Mouse (Mus musculus): Measurements from ENCODE around the gene Ephx4. TPM values are rescaled to one million over a fixed set of nuclear protein-coding genes. Genes with fewer than 3 reads are reported as not detected.
"Not testable (repeated sequence)": the region's sequence is repeated elsewhere in the genome, so short reads cannot be mapped to it uniquely, and the experiment has no call there.

Gene Ephx4
- total RNA-seq (2021) = 10 to 100 TPM; 38.9 to 41.1 TPM
- long read RNA-seq, experiment 1, transcript Ephx4-201 (7 exons, 1,279 nt) = major isoform, 27 of 31 reads
- long read RNA-seq, experiment 1, partial matches to known transcripts = 0 of 31 reads
- long read RNA-seq, experiment 1, other reads (novel, unspliced or antisense) = 4 of 31 reads
- long read RNA-seq, experiment 2, transcript Ephx4-201 (7 exons, 1,279 nt) = major isoform, 58 of 66 reads
- long read RNA-seq, experiment 2, partial matches to known transcripts = 3 of 66 reads
- long read RNA-seq, experiment 2, other reads (novel, unspliced or antisense) = 5 of 66 reads

- DNase-seq (ENCODE audit: low spot score in 2 of 2) = no peak
Measured at GRCm38 (mm10) chr5:107402436-107402835, at the start of gene Ephx4. TSS of gene Ephx4 (plus strand) at chr5:107402736.

- no peak for DNase-seq (ENCODE audit: low spot score in 2 of 2)
Measured at GRCm38 (mm10) chr5:107353981-107354380, 48.6 kb upstream of the Ephx4 start.

GRCm38 (mm10) chr5:107355801-107356200, 46.7 kb upstream of the Ephx4 start:
- DNase-seq (ENCODE audit: low spot score in 2 of 2) = no peak

GRCm38 (mm10) chr5:107357723-107358122, 44.8 kb upstream of the Ephx4 start:
- no peak for DNase-seq (ENCODE audit: low spot score in 2 of 2)

- peak; percentile 80 to 86 for DNase-seq (ENCODE audit: low spot score in 2 of 2)
Measured at GRCm38 (mm10) chr5:107359395-107360053, 43.0 kb upstream of the Ephx4 start.

GRCm38 (mm10) chr5:107360054-107360730, 42.3 kb upstream of the Ephx4 start:
- peak in 1 of 2 experiments; percentile 12 for DNase-seq (ENCODE audit: low spot score in 2 of 2)

- DNase-seq (ENCODE audit: low spot score in 2 of 2) = no peak
Measured at GRCm38 (mm10) chr5:107370040-107370439, 32.5 kb upstream of the Ephx4 start.

GRCm38 (mm10) chr5:107371335-107371734, 31.2 kb upstream of the Ephx4 start:
- no peak for DNase-seq (ENCODE audit: low spot score in 2 of 2)

GRCm38 (mm10) chr5:107373256-107373655, 29.3 kb upstream of the Ephx4 start:
- DNase-seq (ENCODE audit: low spot score in 2 of 2) = no peak

- not testable (repeated sequence) for DNase-seq (ENCODE audit: low spot score in 2 of 2)
Measured at GRCm38 (mm10) chr5:107386448-107386847, 16.1 kb upstream of the Ephx4 start.

- no peak for DNase-seq (ENCODE audit: low spot score in 2 of 2)
Measured at GRCm38 (mm10) chr5:107387788-107388187, 14.7 kb upstream of the Ephx4 start.

GRCm38 (mm10) chr5:107389373-107389772, 13.2 kb upstream of the Ephx4 start:
- DNase-seq (ENCODE audit: low spot score in 2 of 2) = no peak

- DNase-seq (ENCODE audit: low spot score in 2 of 2) = no peak
Measured at GRCm38 (mm10) chr5:107394437-107394836, 8.1 kb upstream of the Ephx4 start.

GRCm38 (mm10) chr5:107403011-107403946, 743 bp downstream of the Ephx4 start:
- DNase-seq (ENCODE audit: low spot score in 2 of 2) = no peak

- DNase-seq (ENCODE audit: low spot score in 2 of 2) = peak in 1 of 2 experiments; percentile 48
Measured at GRCm38 (mm10) chr5:107403947-107404684, 1.6 kb downstream of the Ephx4 start.

GRCm38 (mm10) chr5:107405361-107405760, 2.8 kb downstream of the Ephx4 start:
- no peak for DNase-seq (ENCODE audit: low spot score in 2 of 2)

- DNase-seq (ENCODE audit: low spot score in 2 of 2) = no peak
Measured at GRCm38 (mm10) chr5:107410305-107410704, 7.8 kb downstream of the Ephx4 start.

GRCm38 (mm10) chr5:107411326-107411725, 8.8 kb downstream of the Ephx4 start:
- DNase-seq (ENCODE audit: low spot score in 2 of 2) = peak in 1 of 2 experiments; percentile 55

GRCm38 (mm10) chr5:107412285-107412684, 9.7 kb downstream of the Ephx4 start:
- no peak for DNase-seq (ENCODE audit: low spot score in 2 of 2)

- DNase-seq (ENCODE audit: low spot score in 2 of 2) = peak in 1 of 2 experiments; percentile 71
Measured at GRCm38 (mm10) chr5:107415098-107415497, 12.6 kb downstream of the Ephx4 start.

All from layer of hippocampus, postnatal 14 days (tissue).